Mouse (Mus musculus) cerebellum, adult 9-11 months (tissue): ENCODE data around the gene Cbr1.
"Not testable (repeated sequence)": the region's sequence is repeated elsewhere in the genome, so short reads cannot be mapped to it uniquely, and the experiment has no call there.

Experiments used
- DNase-seq: peaks from one replicate; pipeline ENCODE4 v3.0.0; 2022

The Cbr1 gene

DNA sequence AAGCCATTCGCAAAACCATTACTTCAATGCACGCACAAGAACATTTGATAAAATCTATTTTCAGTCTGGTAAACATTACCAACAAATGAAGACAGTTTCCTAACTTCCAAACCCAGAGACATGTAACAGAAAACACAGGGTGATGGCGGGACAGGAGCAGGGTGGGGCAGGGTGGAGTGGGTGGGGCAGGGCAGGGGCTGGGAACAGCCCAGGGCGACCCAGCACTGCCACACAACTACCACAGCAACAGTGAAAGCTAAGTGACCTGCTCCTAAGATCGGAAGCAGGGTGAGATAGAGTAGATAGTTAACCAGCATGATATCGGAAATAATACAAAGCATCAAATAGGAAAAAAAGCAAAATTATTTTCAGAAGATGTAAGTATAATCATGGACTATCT, 6.2 kb upstream of the Cbr1 start:
- no peak for DNase-seq

DNA sequence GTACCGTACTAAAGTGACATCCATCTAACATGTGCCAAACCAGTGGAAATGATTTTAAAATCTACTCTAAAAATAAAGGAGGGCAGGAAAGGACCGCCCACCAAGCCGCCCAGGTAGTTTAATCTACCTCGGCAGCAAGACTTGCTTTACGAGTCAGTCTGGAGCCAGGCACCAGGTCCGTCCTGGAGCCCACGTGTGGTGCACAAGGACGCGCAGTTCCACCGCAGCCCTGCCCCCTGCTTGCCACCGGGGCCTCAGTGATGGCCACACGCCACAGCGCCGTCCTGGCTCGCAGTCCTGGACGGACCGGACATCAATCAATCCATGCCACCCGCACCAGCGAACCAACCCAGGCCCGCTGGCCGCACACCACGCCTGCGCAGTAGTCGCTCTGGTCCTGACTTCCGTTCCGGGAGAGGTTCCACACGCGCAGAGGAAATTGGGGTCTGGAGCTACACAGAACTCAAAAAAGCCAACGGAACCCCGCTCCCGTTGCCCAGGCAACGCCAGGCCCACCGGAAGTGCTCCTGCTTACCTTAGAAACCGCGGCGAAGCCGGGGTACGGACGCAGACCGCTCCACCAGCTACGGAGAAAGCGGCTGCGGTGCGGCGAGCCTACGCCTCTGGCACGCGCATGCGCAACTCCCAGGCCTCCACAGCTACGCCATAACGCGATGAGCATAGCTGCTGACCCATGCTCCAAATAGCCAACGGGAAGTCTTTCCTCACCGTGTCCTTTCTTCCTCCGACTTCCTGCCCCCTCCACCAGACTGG, 2.0 kb upstream of the Cbr1 start, which contains the start of gene Setd4:
Setd4 (minus strand) TSS at position 625 of the 774 bp plus-strand sequence.
- DNase-seq = peak; percentile 96

- peak; percentile 57 for DNase-seq
Observed at GRCm38 (mm10) chr16:93604481-93604969, 1.1 kb upstream of the Cbr1 start.

- DNase-seq = peak; percentile 28
Observed at GRCm38 (mm10) chr16:93606146-93606545, 493 bp downstream of the Cbr1 start.

DNA sequence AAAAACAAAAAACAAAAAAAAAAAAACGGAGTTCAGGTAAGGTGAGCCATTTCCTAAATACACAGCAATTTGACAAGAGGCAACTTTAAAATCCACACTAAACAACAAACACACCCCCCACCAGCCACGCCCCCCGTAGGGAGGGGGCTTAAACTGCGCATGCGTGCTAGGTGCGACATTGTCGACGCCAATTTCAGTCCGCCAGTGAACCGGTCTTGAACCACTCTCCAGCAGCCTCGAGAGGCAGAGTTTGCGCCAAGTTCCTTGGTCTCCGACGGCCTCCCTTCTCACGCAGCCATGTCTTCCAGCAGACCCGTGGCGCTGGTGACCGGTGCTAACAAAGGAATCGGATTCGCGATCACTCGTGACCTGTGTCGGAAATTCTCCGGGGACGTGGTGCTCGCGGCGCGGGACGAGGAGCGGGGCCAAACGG, 2.0 kb downstream of the Cbr1 start:
- peak; percentile 85 for DNase-seq

DNA sequence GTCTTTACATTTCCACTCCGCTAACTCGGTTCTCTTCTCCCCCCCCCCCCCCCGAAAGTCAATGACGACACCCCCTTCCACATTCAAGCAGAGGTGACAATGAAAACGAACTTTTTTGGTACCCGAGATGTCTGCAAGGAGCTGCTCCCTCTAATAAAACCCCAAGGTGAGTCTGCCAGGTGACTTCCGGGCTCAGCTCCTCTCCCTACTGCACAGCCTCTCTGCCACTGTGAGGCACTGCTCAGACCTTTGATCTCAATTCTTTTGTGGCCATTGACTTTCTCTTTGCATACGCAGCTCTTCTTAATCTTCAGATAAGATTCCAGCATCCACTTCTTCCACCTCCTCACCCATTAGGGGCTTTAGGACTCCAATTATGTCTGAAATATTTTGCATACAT, 3.1 kb downstream of the Cbr1 start:
- DNase-seq = no peak

- DNase-seq = no peak
Observed at GRCm38 (mm10) chr16:93609796-93610195, 4.1 kb downstream of the Cbr1 start.

- DNase-seq = no peak
Observed at GRCm38 (mm10) chr16:93610961-93611360, 5.3 kb downstream of the Cbr1 start.

DNA sequence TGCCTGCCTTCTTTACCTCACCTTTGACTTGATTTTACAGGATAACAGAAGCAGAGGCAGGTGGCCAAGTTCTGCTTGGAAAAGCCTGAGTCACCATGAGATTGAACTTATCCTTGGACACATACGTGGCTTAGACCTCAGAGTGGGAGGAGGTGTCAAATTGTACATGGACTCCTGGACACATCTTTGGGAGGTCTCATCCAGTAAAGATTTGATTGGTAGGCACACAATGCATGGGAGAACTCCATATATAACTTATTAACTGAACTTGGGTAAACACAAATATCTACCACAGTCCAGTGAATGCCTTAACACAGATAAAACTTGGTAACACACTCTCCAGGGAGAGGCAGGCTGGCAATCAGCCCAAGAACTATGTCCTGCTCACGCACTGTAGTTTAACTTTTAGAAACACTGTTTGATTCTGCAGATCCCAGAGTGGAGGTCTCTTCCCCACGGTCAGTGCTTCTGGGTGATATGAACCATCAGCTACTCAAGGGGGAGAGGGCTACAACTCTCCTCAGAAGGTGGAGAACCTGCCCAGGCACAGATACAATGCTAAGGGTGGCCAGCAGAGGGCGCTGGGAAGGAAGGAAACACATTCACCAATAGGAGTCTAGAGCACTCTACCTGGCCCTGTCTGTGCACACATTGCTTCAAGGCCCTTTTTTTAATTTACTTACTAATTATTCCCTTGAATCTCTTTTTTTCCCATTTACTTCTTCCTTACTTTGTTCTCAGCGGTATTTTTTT, 9.6 kb downstream of the Cbr1 start:
- DNase-seq = peak; percentile 45

- DNase-seq = not testable (repeated sequence)
Observed at GRCm38 (mm10) chr16:93623759-93624158, 18.1 kb downstream of the Cbr1 start.

GRCm38 (mm10) chr16:93624671-93625070, 19.0 kb downstream of the Cbr1 start:
- DNase-seq = no peak

GRCm38 (mm10) chr16:93626745-93627144, 21.1 kb downstream of the Cbr1 start:
- no peak for DNase-seq

- no peak for DNase-seq
Observed at GRCm38 (mm10) chr16:93627761-93628400, 22.2 kb downstream of the Cbr1 start, which contains the start of gene Gm5678. Gene Gm5678 (plus strand): TSS chr16:93628097.

- DNase-seq = no peak
Observed at GRCm38 (mm10) chr16:93644006-93644405, 38.4 kb downstream of the Cbr1 start.

- DNase-seq = no peak
Observed at GRCm38 (mm10) chr16:93648441-93649183, 43.0 kb downstream of the Cbr1 start.
